Mouse (Mus musculus): Measurements from ENCODE around the gene Nr5a2. TPM values are rescaled to one million over a fixed set of nuclear protein-coding genes. Genes with fewer than 3 reads are reported as not detected.

Gene Nr5a2
- total and polyA plus RNA-seq, 3 experiments = 0.16 TPM; not detected in 2

GRCm38 (mm10) chr1:136856104-136856503 is 104.1 kb downstream of the Nr5a2 start:
- Histone ChIP-seq H3K4me3 (ENCODE audit: low read depth, low read length) (no peak overlapping the region), H3K36me3 (replicated peaks) (no peaks in the 10 kb centered on the region), H3K9me3 (replicated peaks) (peaks cover 61% of the 10 kb centered on the region), H3K27me3 (ENCODE audit: insufficient read depth, low read length) (no peaks in the 10 kb centered on the region), H3K4me1 (ENCODE audit: insufficient read depth, low read depth, low read length) (no peaks in the 10 kb centered on the region)
- TF ChIP-seq CTCF (IDR thresholded peaks at IDR 0.05; ENCODE audit: low read depth, low read length) = no peak
- no peak for TF ChIP-seq GATA2 (IDR thresholded peaks at IDR 0.05; ENCODE audit: borderline replicate concordance, low read depth, low read length)
- TF ChIP-seq TAL1 (conservative IDR thresholded peaks at IDR 0.05; ENCODE audit: low read depth, low read length) = no peak
- no peak for TF ChIP-seq GATA1 (IDR thresholded peaks at IDR 0.05; ENCODE audit: borderline replicate concordance, low read length)
- TF ChIP-seq POLR2AphosphoS5 (IDR thresholded peaks at IDR 0.05; ENCODE audit: insufficient replicate concordance, low read depth, low read length) = no peak
- no peak for ATAC-seq (ENCODE audit: extremely low read depth, insufficient number of reproducible peaks, low FRiP score, poor library complexity, severe bottlenecking)
- DNase-seq (ENCODE audit: low spot score) = no peak

GRCm38 (mm10) chr1:136848791-136849190 is 111.5 kb downstream of the Nr5a2 start:
- ATAC-seq (ENCODE audit: extremely low read depth, insufficient number of reproducible peaks, low FRiP score, poor library complexity, severe bottlenecking) (no peak), DNase-seq (ENCODE audit: low spot score) (no peak)
- H3K27me3 ChIP-seq (ENCODE audit: insufficient read depth, low read length) = no peaks in the 10 kb centered on the region
- H3K4me1 ChIP-seq (ENCODE audit: insufficient read depth, low read depth, low read length) = no peaks in the 10 kb centered on the region
- H3K9me3 ChIP-seq (replicated peaks) = peaks cover 44% of the 10 kb centered on the region
- no peak overlapping the region for H3K4me3 ChIP-seq (ENCODE audit: low read depth, low read length)
- TF ChIP-seq POLR2AphosphoS5 (IDR thresholded peaks at IDR 0.05; ENCODE audit: insufficient replicate concordance, low read depth, low read length) (no peak), GATA2 (IDR thresholded peaks at IDR 0.05; ENCODE audit: borderline replicate concordance, low read depth, low read length) (no peak), CTCF (IDR thresholded peaks at IDR 0.05; ENCODE audit: low read depth, low read length) (no peak), TAL1 (conservative IDR thresholded peaks at IDR 0.05; ENCODE audit: low read depth, low read length) (no peak), GATA1 (IDR thresholded peaks at IDR 0.05; ENCODE audit: borderline replicate concordance, low read length) (no peak)
- H3K36me3 ChIP-seq (replicated peaks) = no peaks in the 10 kb centered on the region

GRCm38 (mm10) chr1:136846081-136846480 is 114.2 kb downstream of the Nr5a2 start:
- Histone ChIP-seq H3K27me3 (ENCODE audit: insufficient read depth, low read length) (no peaks in the 10 kb centered on the region), H3K9me3 (replicated peaks) (peaks cover 33% of the 10 kb centered on the region), H3K36me3 (replicated peaks) (no peaks in the 10 kb centered on the region), H3K4me1 (ENCODE audit: insufficient read depth, low read depth, low read length) (no peaks in the 10 kb centered on the region), H3K4me3 (ENCODE audit: low read depth, low read length) (no peak overlapping the region)
- ATAC-seq (ENCODE audit: extremely low read depth, insufficient number of reproducible peaks, low FRiP score, poor library complexity, severe bottlenecking) (no peak), DNase-seq (ENCODE audit: low spot score) (no peak)
- TF ChIP-seq TAL1 (conservative IDR thresholded peaks at IDR 0.05; ENCODE audit: low read depth, low read length) (no peak), GATA1 (IDR thresholded peaks at IDR 0.05; ENCODE audit: borderline replicate concordance, low read length) (no peak), POLR2AphosphoS5 (IDR thresholded peaks at IDR 0.05; ENCODE audit: insufficient replicate concordance, low read depth, low read length) (no peak), GATA2 (IDR thresholded peaks at IDR 0.05; ENCODE audit: borderline replicate concordance, low read depth, low read length) (no peak), CTCF (IDR thresholded peaks at IDR 0.05; ENCODE audit: low read depth, low read length) (no peak)

GRCm38 (mm10) chr1:136845341-136845740 is 114.9 kb downstream of the Nr5a2 start:
- Histone ChIP-seq H3K27me3 (ENCODE audit: insufficient read depth, low read length) (no peaks in the 10 kb centered on the region), H3K9me3 (replicated peaks) (peaks cover 31% of the 10 kb centered on the region), H3K36me3 (replicated peaks) (no peaks in the 10 kb centered on the region), H3K4me3 (ENCODE audit: low read depth, low read length) (no peak overlapping the region), H3K4me1 (ENCODE audit: insufficient read depth, low read depth, low read length) (no peaks in the 10 kb centered on the region)
- no peak for TF ChIP-seq POLR2AphosphoS5 (IDR thresholded peaks at IDR 0.05; ENCODE audit: insufficient replicate concordance, low read depth, low read length)
- TF ChIP-seq GATA2 (IDR thresholded peaks at IDR 0.05; ENCODE audit: borderline replicate concordance, low read depth, low read length) = no peak
- TF ChIP-seq GATA1 (IDR thresholded peaks at IDR 0.05; ENCODE audit: borderline replicate concordance, low read length) = no peak
- TF ChIP-seq TAL1 (conservative IDR thresholded peaks at IDR 0.05; ENCODE audit: low read depth, low read length) = no peak
- TF ChIP-seq CTCF (IDR thresholded peaks at IDR 0.05; ENCODE audit: low read depth, low read length) = no peak
- ATAC-seq (ENCODE audit: extremely low read depth, insufficient number of reproducible peaks, low FRiP score, poor library complexity, severe bottlenecking) (no peak), DNase-seq (ENCODE audit: low spot score) (no peak)

DNA sequence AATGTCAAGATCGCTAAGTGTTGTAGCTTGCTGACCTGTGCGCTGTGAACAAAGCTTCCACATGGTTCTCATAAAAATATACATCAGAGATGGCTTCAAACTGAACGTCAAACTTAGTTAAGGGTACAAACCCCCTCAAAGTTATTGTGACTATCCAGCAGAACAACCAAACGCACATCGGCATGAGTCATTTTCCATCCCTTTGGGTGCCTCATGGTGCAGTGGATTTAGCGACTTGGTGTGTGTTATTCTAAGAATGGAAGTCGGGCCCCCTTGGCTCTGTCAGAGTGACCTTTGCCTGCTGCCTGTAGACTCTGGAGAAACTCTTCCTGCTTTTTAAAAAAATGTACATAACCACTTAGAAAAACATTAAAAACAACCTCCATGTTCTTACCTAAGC is 119.7 kb downstream of the Nr5a2 start:
- Histone ChIP-seq H3K4me3 (ENCODE audit: low read depth, low read length) (no peak overlapping the region), H3K36me3 (replicated peaks) (no peaks in the 10 kb centered on the region), H3K4me1 (ENCODE audit: insufficient read depth, low read depth, low read length) (no peaks in the 10 kb centered on the region), H3K27me3 (ENCODE audit: insufficient read depth, low read length) (no peaks in the 10 kb centered on the region), H3K9me3 (replicated peaks) (peaks cover 52% of the 10 kb centered on the region)
- DNase-seq (ENCODE audit: low spot score) (no peak), ATAC-seq (ENCODE audit: extremely low read depth, insufficient number of reproducible peaks, low FRiP score, poor library complexity, severe bottlenecking) (no peak)
- TF ChIP-seq POLR2AphosphoS5 (IDR thresholded peaks at IDR 0.05; ENCODE audit: insufficient replicate concordance, low read depth, low read length) = no peak
- no peak for TF ChIP-seq GATA1 (IDR thresholded peaks at IDR 0.05; ENCODE audit: borderline replicate concordance, low read length)
- no peak for TF ChIP-seq GATA2 (IDR thresholded peaks at IDR 0.05; ENCODE audit: borderline replicate concordance, low read depth, low read length)
- TF ChIP-seq CTCF (IDR thresholded peaks at IDR 0.05; ENCODE audit: low read depth, low read length) = no peak
- TF ChIP-seq TAL1 (conservative IDR thresholded peaks at IDR 0.05; ENCODE audit: low read depth, low read length) = no peak

DNA sequence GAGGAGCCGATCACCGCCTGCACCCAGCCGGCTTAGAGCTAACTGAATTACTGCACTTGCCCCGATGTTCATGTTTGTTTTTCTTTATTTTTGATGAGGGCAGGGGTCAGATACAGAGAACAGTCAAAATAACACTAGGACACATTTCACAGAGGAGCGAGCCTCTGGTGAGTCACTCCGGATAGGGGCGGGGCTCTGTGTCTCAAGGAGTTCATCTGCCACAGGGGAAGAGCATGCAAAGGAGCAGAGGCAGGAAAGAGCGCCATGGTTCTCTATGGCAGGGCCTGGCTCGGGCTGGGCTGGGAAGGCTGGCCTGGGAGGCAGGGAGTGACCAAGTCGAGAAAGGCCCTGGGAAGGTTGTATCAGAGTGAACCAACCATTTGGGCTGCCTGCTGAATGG is 121.0 kb downstream of the Nr5a2 start:
- no peaks in the 10 kb centered on the region for H3K36me3 ChIP-seq (replicated peaks)
- H3K27me3 ChIP-seq (ENCODE audit: insufficient read depth, low read length) = no peaks in the 10 kb centered on the region
- H3K4me1 ChIP-seq (ENCODE audit: insufficient read depth, low read depth, low read length) = no peaks in the 10 kb centered on the region
- no peak overlapping the region for H3K4me3 ChIP-seq (ENCODE audit: low read depth, low read length)
- H3K9me3 ChIP-seq (replicated peaks) = peaks cover 53% of the 10 kb centered on the region
- DNase-seq (ENCODE audit: low spot score) (no peak), ATAC-seq (ENCODE audit: extremely low read depth, insufficient number of reproducible peaks, low FRiP score, poor library complexity, severe bottlenecking) (no peak)
- TF ChIP-seq GATA1 (IDR thresholded peaks at IDR 0.05; ENCODE audit: borderline replicate concordance, low read length) (no peak), CTCF (IDR thresholded peaks at IDR 0.05; ENCODE audit: low read depth, low read length) (no peak), TAL1 (conservative IDR thresholded peaks at IDR 0.05; ENCODE audit: low read depth, low read length) (no peak), POLR2AphosphoS5 (IDR thresholded peaks at IDR 0.05; ENCODE audit: insufficient replicate concordance, low read depth, low read length) (no peak), GATA2 (IDR thresholded peaks at IDR 0.05; ENCODE audit: borderline replicate concordance, low read depth, low read length) (no peak)
